Mouse (Mus musculus) urinary bladder, postnatal 10 days (tissue): ENCODE results near the gene Fitm1.

Experiments used
- DNase-seq: peaks from one replicate; pipeline ENCODE4 v3.0.0; 2022; ENCODE audit warnings: low spot score

Gene Fitm1

DNA sequence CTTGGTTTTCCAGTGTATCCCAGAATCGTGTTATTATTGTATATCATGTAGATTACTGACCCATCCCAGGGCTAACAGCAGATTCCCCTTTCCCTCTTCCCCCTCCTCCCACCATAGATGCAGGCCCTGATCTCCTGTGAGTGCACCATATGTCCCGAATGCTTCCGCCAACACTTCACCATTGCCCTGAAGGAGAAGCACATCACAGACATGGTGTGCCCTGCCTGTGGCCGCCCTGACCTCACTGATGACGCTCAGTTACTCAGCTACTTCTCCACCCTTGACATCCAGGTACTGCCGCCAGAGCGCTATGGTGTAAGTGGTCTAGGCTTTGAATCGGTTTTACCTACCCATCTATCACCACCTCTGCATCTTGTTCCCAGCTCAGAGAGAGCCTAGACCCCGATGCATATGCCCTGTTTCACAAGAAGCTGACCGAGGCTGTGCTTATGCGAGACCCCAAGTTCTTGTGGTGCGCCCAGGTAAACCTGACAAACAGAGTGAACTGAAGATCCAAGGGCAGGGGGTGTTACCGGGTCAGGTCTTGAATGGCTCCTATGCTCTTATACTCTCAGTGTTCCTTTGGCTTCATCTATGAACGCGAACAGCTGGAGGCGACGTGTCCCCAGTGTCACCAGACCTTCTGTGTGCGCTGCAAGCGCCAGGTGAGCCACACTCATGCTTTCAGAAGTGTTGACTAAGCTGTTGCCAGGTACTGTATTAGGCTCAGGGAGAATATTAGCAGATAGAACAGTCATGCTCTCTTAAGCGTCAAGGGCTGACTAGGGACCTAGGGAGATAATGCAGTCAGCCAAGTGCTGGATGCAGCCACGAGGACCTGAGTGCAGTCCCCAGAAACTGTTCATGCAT is 23.3 kb downstream of the Fitm1 start:
- DNase-seq: no peak

DNA sequence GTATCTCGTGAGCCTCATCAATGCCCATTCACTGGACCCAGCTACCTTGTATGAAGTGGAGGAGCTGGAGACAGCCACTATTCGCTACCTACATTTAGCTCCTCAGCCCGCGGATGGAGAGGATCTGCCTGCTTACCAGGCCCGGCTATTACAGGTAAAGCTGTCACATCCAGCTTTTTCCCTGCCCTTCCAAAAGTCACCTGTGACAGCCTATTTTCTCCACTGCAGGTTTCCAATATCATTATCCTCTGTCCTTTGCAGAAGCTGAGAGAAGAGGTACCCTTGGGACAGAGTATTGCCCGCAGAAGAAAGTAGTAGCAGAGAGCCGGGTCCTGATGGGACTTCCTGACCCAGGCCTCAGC is 27.8 kb downstream of the Fitm1 start, which contains the start of gene Irf9:
Irf9 (plus strand) TSS at position 301 of the 362 bp plus-strand sequence.
- DNase-seq: no peak

DNA sequence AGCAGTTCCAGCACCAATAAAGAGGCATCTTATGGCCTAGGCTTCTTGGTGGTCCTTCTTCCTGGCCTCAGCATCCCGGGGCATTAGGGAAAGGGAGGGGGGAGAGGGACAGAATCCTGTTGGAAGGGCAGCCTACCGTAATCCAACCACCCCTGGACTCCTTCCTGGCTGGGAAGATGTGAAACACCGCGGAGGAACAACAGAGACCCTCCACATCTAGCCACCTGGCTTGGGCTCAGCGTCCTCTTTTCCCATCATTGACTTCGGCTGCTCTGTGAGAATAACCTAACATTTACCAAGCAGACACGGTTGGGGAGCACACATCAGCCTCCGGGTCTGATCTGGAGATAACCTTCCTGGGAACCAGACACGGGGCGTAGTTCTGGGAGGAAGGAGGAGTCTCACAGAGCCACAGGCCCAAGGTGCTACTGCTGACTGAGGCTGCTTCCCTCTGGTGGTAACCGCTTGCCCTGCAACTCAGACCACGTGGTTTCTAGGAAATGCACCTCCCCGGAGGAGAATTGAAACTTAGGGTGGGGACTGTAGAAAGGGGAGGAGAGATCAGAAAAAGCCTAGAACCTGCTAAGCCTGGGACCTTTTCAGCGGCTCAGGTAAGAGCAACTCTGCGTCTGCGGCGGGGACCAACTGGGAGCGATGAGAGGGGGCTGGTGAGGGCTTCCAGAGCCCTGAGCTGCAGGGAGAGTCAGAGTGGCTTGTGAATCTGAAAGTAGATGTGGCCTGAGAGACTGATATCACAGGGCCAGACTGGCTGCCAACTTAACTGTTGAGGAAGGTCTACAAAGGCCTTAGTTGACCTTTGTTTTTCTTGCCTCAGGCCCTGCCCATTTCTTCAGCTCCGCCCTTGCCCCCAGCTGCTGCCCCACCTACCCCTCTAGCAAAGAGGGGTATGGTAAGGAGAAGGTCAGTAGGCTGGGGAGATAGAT is 28.5 kb downstream of the Fitm1 start:
- DNase-seq: peak; percentile 61

DNA sequence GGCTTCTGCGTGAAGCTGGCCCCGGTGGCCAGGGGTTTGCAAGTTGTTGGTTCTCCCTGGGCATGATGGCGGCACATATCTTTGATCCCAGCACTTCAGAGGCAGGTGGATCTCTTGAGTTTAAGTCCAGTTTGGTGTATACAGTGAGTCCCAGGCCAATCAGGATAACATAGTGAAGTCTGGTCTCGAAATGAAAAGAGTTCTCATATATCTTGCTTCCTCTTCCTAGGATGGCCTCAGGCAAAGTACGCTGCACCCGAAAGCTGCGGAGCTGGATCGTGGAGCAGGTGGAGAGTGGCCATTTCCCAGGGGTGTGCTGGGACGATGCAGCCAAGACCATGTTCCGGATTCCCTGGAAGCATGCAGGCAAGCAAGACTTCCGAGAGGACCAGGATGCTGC is 29.4 kb downstream of the Fitm1 start:
- DNase-seq: no peak

DNA sequence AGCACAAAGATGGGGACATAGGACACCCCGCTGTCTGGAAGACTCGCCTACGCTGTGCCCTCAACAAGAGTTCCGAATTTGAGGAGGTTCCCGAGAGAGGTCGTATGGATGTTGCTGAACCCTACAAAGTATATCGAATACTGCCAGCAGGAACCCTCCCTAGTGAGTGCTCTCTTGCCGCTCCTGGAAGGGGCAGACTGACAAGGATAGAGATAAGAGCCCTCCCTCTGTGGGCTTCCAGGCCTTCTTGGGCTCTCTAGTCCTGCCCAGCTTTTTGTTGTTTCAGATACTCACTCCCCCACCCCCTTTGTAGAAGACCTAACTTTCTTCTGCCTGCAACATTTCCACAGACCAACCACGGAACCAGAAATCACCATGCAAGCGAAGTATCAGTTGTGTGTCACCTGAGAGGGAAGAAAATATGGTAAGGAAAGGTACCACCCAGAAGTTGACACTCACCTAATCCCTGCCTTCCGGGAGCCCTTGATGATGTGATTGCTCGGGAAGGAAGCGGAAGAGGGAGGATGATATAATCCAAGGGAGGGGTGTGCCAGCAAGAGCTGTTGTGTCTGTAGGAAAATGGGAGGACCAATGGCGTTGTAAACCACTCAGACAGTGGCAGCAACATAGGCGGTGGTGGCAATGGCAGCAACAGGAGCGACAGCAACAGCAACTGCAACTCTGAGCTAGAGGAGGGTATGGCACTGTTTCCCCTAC is 30.5 kb downstream of the Fitm1 start:
- DNase-seq: no peak

DNA sequence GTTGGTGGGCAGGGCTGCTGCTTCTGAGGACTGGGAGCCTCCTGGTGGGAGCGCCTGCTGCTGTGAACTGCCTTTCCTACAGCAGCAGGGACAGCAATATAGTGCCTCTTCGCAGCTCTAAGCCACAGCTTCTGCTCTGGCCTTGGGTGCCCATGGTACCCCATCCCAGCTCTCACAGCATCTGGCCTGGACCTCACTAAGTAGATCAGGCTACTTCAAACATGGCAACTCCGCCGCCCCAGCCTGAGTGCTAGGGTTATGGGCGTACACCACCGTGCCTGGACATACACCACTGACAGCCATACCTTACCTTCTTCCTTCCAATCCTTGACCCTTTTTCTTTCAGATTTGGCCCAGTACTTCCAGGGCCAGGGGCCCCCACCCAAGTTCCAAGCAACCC is 32.9 kb downstream of the Fitm1 start:
- no peak for DNase-seq

DNA sequence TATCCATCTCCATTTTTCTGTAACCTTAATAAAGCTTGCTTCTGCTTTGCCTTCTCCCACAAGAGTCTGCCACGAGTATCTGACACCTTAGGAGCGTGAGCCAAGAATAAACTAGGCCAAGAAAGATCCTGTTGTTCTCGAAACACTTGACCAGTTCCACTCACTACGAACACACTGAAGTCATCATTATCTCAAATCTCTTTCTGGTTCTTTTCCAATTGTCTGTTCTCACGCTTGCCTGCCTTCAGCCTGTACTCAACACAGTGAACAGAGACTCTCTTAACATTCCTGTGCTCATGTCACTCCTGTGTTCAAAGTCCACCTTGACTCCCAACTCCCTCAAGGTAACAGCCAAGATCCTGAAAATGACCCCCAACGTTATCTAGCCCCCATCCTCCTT is 37.9 kb downstream of the Fitm1 start:
- no peak for DNase-seq

DNA sequence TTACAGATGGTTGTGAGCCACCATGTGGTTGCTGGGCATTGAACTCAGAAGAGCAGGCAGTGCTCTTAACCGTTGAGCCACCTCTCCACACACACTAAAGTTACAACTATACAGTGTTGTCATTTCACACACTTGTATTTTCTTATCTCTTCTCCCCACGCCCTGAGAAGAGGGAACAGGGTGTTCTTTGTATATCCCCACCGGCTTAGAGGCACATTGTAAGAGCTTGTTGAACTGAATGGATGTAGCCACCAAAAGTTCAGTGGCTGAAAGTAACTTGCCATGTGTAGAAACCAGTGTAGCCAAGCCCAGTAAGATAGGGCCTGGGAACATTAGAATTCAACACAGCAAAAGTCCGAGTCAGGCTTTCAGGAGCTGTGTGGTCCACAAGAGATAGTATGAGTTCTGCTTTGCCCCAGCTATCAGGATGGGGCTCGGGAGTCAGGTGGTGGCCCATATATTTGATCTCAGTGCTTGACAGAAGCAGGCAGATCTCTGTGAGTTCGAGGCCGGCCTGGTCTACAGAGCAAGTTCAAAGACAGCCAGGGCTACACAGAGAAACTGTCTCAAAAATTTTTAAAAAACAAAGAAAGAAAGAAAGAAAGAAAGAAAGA is 39.3 kb downstream of the Fitm1 start:
- DNase-seq: no peak

DNA sequence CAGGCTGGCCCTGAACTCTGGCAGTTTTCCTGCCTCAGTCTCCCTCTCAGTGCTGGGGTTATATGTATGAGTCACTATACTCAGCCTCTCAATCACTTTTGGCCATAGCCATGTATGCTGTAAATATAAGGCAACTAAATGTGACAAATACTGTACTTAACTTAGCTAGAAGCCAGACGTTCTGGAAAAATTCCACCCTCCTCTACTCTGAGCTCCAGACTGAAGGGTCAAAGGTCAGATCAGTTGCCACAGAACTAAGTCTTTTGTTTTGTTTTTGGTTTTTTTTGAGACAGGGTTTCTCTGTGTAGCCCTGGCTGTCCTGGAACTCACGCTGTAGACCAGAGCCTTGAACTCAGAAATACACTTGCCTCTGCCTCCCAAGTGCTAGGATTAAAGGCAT is 40.5 kb downstream of the Fitm1 start:
- DNase-seq: no peak

DNA sequence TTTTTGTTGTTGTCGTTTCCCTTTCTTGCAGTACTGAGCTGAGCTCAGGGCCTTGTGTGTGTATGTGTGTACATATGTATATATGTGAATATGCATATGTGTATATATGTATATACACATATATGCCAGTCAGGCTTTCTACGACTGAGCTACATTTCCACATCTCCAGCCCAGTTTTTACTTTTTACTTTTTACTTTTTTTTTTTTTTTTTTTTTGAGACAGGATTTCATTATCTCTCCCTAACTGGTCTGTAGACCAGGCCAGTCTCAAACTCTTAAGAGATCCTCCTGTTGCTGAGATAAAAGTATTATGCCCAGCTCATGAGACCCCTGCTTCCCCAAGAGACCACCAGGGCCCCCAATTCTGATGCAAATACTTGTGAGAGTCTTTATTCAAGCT is 41.4 kb downstream of the Fitm1 start:
- no peak for DNase-seq

DNA sequence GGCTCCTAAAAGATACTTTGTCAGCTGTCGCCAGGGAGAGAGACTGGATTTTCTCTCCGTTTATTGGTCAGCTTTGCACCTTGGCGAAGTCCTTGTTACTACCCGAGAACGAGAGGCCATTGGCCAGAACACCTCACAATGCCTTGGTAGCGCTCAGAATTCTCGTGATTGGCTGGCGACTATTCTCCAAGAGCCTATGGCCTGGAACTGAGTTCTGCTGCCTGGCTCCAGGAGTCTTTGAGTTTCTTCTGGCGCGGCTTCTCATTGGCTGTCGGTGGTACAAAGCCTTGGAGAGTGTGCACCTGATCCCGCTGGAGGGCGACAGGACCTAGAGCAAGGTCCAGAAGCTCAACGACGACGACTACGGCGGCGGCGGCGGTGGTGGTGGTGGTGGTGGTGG is 42.4 kb downstream of the Fitm1 start, which contains the start of gene Rec8:
Rec8 (plus strand) TSS at position 216 of the 400 bp plus-strand sequence.
- DNase-seq: no peak

DNA sequence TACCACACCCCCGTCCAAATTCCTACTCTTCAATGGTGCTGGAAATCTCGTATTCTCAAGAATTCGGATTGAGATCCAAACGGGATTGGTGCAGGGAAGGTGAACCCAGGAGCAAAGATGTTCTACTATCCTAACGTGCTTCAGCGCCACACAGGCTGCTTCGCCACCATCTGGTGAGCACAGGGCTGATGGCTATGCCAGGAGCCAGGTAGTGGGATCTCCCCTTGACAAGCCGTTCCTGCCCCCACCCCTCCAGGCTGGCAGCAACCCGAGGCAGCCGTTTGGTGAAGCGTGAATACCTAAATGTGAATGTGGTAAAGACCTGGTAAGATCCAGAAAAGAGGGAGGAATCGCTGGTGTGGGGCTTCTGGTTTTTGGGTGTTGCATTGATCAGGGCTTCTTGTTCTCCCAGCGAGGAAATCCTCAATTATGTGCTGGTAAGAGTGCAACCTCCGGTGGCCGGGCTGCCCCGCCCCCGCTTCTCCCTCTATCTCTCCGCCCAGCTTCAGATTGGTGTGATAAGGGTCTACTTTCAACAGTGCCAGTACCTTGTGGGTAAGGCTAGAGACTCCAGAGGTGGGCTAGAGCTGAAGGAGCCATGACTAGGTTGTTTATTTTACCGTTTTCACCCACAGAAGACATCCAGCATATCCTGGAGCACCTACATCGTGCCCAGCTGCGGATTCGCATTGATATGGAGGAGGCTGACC is 43.2 kb downstream of the Fitm1 start:
- DNase-seq: no peak
